Mouse (Mus musculus) megakaryocyte, adult 5-6 weeks (primary cell): Measurements from ENCODE around the gene Zdhhc14. TPM values are rescaled to one million over a fixed set of nuclear protein-coding genes. Genes with fewer than 3 reads are reported as not detected.
A peak's percentile ranks its signal among the peaks of the same experiment; 100 is the strongest.

ENCODE experiments used
- ATAC-seq: 2 replicates; pipeline ENCODE4 v1.8.0; 2016; ENCODE audit warnings: mild to moderate bottlenecking, inconsistent platforms; ENCODE audit not compliant: poor library complexity, severe bottlenecking
- total RNA-seq, 2 experiments: library from RNA; stranded (forward) in 1 of 2; stranded (reverse) in 1 of 2; fragments of 153-499, 151-499 nt in 1 of 2; fragments of 221-1000, 200-1000 nt in 1 of 2; gene quantifications; 2 replicates each; pipeline versions ENCODE4 v1.2.3 to v1.2.4; 2015 to 2017

The Zdhhc14 gene
- total RNA-seq (2015) (0.87 and 1.6 TPM in 2 replicates), total RNA-seq (2017) (0.94 and 1.4 TPM in 2 replicates)

- peak; percentile 83 for ATAC-seq
Measured at GRCm38 (mm10) chr17:5491801-5492745, at the start of gene Zdhhc14. Zdhhc14 (plus strand) TSS chr17:5492557.

GRCm38 (mm10) chr17:5443260-5443659 lies 49.1 kb upstream of the Zdhhc14 start:
- ATAC-seq: no peak

GRCm38 (mm10) chr17:5443751-5444150 lies 48.6 kb upstream of the Zdhhc14 start:
- ATAC-seq: no peak

DNA sequence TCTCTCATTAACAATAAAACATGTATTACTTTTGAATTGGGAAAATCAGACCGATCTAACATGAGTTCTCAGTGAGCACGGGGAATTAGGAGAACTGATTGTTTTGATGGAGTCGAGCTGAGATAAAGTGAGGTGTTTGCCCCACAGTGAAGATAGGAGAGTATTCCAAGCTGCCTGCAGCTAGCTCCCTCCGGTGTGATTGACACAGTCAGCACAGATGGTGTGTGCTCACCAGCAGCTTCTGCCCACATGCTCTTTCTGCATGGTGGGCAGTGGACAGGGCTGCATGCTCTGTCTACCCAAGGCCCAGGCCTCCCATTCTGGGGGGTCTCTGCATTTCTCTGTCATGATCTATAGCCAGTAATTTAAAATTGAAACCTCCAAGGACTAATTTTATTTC lies 38.7 kb upstream of the Zdhhc14 start:
- no peak for ATAC-seq

GRCm38 (mm10) chr17:5463912-5464311 lies 28.4 kb upstream of the Zdhhc14 start:
- no peak for ATAC-seq

DNA sequence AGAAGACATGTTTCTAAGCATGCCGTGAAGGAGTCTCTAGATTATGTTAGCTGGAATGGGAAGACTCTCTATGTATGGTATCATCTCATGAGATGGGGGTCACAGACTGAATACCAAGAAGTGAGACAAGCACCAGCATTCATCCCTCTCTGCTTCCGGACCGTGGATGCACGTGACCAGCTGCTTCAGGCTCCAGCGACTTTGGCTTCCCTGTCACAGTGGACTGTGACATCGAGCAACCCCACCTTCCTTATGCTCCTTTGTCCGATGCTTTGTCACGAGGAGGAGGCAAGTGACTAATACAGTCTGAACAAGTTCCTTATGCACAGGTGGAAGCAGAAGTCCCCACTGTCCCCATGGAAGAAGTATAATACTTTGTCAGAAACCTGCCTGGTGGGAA lies 25.6 kb upstream of the Zdhhc14 start:
- ATAC-seq: no peak

DNA sequence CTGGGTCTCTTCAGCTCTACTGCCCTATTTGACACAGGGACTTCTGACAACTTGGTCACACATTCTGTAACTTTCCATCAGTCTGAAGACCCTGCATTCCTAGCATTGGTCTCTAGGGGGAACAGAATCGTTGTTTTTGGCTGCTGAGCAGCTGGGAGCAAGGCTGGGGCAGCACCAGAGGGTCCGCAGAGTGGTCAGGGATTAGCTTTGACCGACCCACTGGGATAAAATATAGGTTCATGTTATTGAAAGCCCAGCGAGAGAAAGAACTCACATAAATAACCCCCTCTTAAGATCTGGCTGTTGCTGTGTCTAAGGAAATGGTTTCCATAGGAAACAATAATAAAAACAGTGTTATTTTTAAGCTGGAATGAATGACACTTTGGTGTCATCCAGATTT lies 25.2 kb upstream of the Zdhhc14 start:
- ATAC-seq: no peak

DNA sequence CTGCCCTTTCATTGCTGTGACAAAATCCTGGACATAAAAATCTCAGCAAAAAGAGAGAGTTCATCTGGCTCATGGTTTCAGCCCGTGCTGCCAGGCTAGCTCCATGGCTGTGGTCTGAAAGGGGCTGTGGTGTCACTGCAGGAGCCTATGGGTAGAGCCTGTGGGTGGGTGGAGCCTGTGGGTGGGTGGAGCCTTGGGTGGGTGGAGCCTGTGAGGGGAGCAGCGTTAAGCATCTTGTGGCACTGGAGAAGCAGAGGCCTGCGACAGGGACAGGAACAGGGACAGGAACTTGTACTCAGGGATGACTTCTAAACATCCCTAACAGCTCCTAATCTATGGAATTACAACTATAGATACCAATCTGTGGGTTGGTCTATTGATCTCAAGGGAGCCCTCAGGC lies 20.1 kb upstream of the Zdhhc14 start:
- ATAC-seq: no peak

DNA sequence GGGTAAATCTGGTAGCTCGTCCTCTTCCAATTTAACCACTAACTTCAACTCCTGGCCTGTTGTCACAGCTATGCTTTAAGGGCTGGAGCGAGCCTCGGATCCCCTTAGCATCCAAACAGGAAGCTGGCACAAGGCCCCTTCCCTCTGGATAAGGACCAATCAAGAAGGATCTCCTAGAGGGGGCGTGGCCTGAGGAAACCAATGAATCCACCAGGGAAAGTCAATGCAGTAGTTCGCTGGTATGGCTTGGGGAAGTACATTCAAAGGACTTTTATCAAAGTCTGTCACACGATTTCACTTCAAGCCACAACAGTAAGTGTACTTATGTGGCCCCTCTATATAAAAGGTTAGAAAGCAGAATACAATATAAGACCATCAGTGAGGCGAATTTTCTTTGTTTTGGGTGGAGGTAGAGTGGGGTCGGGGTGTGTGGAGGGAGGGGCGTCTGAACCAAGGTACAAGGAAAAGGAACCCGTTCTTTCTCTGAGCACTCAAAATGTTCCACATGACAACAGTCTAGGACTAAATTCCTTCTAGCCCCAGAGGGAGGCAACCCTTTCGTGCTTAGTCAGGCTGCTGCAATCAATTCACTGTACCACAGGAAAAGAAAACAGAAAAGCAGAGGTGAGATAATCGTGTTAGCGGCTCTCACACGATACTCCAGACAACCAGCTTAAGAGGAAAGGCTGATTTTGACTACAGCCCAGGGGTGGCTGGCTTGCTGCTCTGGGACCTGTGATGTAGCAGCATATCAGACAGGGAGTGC lies 16.2 kb upstream of the Zdhhc14 start:
- ATAC-seq: no peak

DNA sequence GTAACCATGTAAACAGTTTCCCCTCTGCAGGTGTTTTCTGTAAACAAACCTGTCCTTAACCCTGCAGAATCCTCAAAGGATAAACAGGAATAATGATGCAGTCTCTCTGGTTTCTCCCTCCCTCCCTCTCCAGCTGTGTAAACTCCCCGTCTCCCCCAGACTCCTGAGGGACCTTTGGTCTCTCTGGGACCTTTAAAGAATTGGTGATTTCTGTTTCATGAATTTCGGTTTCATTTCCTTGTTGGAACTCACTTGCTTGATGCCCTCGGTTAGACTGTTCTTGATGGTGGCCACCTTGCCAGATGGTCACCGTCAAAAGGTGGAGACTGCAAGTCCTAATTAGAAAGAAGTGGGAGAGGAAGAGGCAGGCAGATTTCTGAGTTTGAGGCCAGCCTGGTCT lies 8.9 kb upstream of the Zdhhc14 start:
- no peak for ATAC-seq

GRCm38 (mm10) chr17:5484663-5485062 lies 7.7 kb upstream of the Zdhhc14 start:
- ATAC-seq: peak; percentile 40; the same call in 1 of the 2 replicates

DNA sequence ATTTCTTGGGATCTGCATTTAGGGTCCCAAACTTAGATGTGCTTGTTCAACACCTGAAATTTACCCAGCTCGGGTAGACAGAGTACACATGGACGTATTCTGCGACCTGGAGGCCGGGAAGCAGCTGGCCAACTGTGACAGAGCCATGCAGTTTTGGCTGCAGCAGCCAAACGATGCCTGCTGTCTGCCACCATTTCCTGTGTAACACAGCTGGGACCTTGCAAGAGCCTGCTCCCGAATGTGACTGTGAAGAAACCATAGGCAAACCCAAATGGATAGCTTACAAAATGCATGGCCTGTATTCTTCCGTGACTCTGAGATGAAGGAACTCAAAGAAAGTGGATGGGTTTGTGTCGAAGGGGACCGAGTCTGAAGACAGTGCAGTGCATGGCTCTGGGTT lies 4.2 kb upstream of the Zdhhc14 start:
- no peak for ATAC-seq

DNA sequence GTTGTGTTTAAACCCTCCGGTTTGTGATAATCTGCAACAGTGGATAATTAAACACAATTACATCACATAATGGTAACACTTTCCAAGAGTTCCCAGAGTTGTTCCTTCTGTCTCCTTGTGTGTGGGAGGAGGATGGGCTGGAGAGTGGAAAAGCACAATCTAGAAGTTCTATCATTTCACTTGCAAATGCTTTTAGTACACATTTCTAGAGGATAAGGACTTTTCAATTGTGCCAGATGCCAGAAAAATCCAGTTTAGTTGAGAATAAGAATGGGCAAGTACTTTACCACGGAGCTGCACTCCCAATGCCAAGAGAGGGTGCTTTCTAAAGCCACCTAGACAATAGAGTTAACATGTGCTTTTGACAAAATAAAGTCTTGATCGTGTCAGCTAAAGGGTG lies 2.0 kb upstream of the Zdhhc14 start:
- no peak for ATAC-seq

GRCm38 (mm10) chr17:5491031-5491800 lies 1.1 kb upstream of the Zdhhc14 start:
- ATAC-seq: peak; percentile 89

DNA sequence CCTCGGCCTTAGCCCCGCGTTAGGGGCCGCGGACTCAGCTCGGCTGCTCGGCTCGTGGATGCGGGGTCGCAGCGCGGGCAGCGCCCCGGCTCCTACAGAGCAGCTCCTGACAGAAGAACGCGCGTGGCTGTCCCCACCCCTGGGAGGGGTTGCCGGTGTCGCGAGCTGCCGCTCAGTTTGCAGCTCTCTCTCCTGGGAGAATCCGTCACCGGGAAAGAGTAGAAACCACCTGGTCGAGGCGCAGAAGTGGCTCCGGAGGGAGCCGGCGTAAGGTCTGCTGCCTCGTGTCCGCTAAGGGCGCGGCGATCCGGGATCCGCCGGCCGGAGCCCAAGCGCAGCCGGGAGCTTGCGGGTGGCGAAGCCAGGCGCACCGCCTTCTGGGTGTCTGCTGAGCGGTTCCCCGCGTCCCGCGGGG lies 396 bp downstream of the Zdhhc14 start:
- ATAC-seq: no peak

GRCm38 (mm10) chr17:5493161-5493771 lies 909 bp downstream of the Zdhhc14 start:
- ATAC-seq: no peak

DNA sequence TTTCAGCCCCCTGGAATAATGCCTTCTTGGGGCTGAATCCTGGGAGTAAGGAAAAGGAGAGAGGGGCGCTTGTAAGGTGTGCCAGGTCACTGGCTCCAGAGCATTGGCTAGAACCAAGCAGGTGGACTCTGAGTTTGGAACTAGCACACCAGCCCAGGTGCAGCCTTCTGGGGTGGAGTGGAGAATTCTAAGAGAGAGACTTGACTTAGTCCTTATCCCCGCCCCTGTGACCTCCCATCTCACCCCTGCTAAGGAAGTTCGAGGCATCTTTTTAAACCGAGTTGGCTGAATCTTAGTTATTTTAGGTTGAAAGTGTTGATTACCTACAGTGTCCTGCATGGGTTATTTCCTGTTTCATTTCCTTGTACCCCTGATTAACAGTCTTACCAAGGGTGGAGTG lies 1.5 kb downstream of the Zdhhc14 start:
- ATAC-seq: no peak

DNA sequence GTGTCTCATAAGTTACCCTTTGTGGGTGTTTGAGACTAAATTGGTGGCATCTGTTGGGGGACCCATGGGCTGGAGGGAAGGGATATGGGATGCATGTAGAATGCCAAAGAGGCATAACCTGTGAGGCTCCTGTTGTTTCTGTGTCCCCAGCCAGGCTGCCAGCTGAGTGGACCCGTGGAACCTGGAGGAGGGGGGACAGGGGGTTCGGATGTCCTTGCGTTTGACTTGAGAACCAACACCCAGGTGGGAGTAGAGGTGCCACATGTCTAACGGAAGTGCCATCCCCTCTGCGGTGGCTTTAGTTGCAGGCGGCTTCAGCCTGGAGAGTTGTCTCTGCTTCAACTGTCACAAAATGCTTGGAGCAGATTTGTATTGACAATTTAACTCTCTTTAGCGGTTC lies 2.5 kb downstream of the Zdhhc14 start:
- ATAC-seq: no peak

GRCm38 (mm10) chr17:5497695-5498094 lies 5.3 kb downstream of the Zdhhc14 start:
- no peak for ATAC-seq

DNA sequence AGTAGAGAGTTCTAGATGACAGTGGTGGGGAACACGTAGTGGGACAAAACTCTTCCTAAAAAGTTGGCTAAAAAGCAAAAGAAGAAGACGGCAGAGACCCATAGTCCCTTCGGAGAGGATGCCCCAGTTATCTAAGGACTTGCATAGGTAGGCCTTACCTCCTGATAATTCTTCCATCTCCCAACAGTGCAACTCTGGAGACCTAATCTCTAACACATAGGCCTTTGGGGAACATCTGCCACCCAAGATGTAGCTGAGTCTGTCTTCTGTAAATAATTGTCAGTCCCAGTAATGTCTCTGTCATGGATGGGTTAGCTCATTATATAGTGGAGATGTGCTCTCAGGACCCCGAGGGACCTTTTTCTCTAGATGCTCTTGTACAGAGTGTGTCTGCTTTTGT lies 6.6 kb downstream of the Zdhhc14 start:
- no peak for ATAC-seq
